Mouse (Mus musculus) activated CD4-positive, CD25-positive, alpha-beta regulatory T cell, adult 4 months (primary cell): Measurements from ENCODE around the gene 9130019O22Rik. TPM values are rescaled to one million over a fixed set of nuclear protein-coding genes. Genes with fewer than 3 reads are reported as not detected.
"Not testable (repeated sequence)": the region's sequence is repeated elsewhere in the genome, so short reads cannot be mapped to it uniquely, and the experiment has no call there.

Experiments
- ATAC-seq: one replicate; pipeline ENCODE4 v1.8.0; 2017
- polyA plus RNA-seq, 2 experiments: library from polyadenylated mRNA; unstranded; fragments of 100-300 nt; shearing (Covaris generic); gene quantifications; one replicate each; pipeline ENCODE4 v1.2.1; 2017

The 9130019O22Rik gene
- polyA plus RNA-seq, 2 experiments from 2014 or later = 7.4 to 8.9 TPM

DNA sequence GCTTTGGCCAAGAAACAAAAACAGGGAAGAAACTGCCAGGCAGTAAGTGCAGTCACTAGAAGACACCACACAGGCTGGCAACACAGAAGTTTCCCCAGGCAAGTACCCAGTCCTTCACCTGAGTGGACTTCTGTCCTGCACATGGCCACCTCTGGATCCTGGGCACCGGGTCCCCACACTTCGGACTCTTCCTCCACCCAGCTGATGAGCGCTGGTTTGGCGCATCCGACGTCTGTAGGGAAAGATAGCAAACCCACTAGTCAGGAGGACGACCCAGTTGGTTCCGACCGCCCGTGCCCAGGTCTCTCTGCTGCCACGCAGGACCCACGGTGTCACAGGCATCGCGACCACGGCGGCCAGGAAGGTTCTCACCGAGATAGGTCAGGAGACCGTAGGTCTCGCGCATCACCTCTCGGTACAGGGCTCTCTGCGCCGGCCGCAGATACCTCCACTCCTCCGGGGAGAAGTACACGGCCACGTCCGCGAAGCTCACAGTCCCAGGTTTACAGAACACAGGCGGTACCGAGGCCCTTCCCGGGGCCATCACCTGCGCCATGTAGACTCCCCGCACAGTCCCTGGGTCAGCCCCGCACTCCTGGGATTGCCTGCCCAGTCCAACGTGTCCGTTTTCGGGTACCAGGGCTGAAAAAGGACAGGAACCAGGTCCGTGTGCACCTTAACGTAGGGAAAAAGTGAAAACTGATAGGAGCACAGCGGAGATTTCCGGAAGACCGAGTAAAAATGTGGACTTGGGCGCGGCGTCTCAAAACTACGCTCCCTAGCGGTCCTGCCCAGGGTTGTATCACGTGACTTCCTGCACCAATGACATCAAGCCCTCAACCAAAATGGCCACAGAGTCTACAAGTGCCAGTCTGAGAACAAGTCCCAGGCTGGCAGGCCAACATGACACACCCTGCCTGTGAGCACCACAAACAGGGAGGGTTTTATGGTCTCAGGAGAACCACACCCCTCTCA is 11.4 kb downstream of the 9130019O22Rik start, which contains the start of gene Zfp747:
TSS of gene Zfp747 (minus strand) at position 780 of the 975 bp plus-strand sequence.
- ATAC-seq = peak; percentile 98

DNA sequence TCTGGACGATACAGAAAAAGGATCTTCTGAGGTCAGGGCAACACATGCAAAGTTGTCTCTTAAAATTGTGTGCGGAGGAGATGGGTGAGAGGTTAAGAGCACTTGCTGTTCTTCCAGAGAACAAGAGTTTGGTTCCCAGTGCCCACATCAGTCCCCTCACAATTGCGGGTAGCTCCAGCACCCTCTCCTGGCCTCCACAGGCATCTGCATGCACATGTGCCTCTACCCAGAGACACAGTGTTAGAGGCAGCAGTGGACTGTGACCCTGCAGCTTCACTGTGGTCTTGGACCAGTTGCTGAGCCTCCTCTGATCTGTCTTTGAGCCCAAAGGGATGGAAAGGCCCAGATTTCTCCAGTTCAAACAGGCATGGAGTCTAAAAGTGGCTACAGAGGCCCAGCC is 15.1 kb downstream of the 9130019O22Rik start:
- ATAC-seq = not testable (repeated sequence)

DNA sequence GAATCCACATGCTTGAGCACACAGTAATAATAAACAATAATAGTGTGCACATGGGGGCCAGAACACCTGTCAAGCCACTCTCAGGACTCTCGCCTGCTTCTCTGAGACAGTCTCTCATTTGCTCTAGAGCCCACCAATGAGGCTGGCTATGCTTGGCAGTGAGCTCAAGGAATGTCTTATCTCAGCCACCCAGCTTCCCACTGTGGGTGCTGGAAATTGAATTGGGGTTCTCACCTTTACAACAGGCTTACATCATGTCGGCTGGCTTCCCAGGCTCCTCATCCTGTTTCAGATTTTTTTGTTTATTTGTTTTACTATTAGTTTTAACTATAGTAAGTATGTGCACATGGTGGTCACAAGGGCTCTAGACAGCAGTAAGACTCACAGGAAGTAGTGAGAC is 15.8 kb downstream of the 9130019O22Rik start:
- ATAC-seq = no peak

DNA sequence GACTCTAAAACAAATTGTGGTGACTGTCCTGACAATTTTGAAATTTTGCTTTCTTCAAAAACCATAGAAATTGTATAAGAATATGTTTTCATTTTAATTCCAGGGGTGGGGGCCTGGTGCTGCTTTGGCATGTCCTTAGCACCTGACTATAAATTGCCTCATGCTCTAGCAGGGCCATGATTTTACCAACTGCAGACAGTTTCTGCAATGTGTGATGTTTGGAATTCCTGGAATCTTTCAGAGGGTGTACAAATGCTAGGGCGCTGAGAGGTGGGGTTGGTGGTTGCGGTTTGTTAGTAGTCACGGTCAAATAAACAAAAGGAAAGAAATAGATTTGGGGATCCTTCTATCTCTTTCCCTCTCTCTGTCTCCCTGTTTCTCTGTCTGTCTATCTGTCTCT is 20.7 kb downstream of the 9130019O22Rik start:
- no peak for ATAC-seq

DNA sequence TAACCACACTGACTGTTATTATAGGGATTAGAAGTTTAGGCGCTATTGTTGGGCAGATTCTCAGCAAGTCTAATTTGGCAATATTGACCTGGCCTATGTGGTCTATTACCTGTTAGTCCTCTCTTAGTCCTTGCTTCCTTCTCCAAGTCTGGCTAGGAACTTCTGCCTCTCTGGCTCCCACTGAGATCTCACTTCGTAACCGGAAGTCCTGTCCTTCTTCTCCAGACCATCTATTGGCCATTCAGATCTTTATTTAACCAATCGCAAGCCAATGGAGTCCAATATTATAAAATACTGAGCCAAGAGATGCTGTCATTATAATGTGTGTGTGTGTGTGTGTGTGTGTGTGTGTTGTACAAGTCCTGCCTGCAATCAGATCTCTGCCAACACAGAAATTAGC is 22.8 kb downstream of the 9130019O22Rik start:
- ATAC-seq = no peak

DNA sequence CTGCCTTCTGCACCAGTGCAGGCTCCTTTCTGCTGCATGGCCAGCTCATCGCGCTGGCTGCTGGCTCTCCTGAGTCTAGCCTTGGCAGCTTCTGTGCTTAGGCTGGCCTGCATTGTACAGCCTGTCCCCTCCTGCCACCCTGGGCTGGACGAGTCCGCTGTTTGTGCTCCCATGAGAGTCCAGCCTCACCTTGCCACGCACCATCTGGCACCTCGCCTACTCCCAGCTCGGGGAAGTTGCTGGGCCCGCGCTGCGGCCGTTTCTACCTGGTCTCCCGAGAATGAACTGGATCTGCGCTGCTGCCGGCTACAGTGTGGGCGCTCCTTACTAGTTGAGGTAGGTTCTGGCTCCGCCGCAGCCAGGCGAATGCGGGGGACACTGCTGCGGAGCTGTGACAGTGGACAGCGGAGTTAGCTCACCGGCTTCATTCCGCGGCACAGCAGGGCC is 23.5 kb downstream of the 9130019O22Rik start:
- ATAC-seq = no peak

DNA sequence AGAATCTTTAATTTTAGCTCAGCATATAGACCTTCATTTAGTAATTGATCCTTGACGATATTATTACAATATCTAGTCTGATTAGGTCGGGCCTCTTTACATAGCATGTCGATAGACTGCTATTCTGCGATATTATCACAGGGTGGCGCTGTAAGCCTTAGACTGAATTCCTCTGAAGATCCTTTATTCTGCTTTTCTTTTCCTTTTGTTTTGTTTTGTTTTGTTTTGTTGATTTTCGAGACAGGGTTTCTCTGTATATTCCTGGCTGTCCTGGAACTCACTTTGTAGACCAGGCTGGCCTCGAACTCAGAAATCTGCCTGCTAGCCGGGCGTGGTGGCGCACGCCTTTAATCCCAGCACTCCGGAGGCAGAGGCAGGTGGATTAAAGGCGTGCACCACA is 24.5 kb downstream of the 9130019O22Rik start:
- ATAC-seq = not testable (repeated sequence)

DNA sequence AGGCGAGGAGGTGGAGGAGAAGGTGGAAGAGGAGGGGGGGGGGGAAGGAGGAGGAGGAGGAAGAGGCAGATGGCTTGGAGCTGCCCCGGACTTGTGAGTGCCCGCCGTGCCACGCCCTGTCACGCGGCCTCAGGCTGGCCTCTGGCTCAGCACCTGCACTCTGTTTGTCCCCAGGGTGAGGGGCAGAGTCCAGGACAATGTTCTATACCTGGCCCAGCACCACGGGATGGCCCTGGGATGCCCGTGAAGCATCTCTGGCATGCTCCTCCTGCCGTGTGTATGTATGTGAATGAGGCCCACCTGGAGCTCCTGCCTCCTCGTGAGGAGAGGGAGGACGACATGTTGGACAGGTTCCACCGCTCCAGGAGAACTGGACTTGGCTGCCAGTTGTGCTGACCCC is 25.5 kb downstream of the 9130019O22Rik start:
- ATAC-seq = no peak

DNA sequence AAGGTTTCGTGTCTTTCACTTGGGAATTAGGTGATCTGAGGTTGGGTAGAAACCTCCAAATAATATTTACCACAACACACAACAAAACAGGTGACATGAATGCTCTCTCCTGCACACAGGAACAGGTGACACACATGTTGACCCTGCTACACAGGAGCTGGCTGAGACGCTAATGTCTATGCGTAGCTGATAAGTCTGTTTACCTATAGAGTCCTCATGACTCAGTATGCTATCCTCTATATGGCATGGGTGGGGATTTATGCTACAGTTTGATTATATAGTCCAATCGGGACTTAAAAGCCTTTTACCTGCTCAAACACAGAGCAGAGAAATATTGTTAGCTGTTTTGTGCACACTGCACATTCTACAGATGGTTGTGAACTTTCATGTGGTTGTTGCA is 26.7 kb downstream of the 9130019O22Rik start:
- ATAC-seq = no peak

DNA sequence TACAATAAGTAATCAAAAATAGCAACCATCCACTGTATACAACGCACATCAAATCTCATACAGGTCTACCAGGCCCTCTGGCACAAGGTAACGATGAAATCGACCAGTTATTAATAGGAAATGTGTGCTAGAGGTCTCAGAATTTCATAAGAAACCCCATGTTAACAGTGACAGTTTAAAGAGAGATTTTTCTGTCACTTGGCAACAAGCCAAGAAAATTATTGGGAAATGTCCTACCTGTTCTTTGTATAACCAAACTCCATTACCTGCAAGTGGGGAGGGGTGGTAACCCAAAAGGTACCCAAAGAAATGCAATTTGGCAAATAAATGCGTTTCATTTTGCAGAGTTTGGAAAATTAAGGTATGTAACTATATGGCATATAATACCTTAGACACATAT is 28.5 kb downstream of the 9130019O22Rik start:
- ATAC-seq = no peak

DNA sequence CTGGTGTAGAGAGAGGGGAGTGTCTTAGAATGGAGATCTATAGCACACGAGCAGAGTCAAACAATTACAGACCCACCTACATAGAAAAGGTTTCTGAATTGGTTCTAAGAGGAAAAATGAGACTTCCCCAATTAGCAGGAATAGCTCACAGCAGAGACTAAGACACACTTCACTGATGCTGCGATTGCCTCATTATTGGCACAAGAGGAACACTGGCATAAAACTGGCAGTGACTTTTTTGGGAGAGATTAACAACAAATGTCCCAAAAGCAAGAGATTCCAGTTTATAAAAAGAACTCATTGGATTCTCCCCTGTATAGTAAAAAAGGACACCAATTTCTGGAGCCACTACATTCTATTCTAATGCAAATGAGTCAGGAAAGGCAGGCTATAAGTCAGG is 29.1 kb downstream of the 9130019O22Rik start:
- no peak for ATAC-seq

DNA sequence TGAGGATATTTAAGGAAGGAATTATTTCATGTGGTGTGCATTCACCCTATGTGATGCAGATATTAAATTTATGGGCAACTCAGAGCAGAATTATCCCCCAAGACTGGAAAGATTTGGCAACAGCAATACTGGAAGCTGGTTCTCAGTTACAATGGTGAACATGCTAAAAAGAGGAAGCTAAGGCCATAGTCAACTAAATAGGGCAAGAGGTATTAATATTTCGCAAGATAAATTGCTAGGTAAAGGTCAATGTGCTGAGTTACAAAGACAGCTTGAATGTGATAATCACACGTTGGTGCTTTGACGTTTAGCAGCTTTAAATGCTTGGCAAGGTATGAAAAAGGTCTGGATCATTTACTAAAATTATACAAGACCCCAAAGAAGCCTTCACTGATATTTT is 31.2 kb downstream of the 9130019O22Rik start:
- no peak for ATAC-seq

DNA sequence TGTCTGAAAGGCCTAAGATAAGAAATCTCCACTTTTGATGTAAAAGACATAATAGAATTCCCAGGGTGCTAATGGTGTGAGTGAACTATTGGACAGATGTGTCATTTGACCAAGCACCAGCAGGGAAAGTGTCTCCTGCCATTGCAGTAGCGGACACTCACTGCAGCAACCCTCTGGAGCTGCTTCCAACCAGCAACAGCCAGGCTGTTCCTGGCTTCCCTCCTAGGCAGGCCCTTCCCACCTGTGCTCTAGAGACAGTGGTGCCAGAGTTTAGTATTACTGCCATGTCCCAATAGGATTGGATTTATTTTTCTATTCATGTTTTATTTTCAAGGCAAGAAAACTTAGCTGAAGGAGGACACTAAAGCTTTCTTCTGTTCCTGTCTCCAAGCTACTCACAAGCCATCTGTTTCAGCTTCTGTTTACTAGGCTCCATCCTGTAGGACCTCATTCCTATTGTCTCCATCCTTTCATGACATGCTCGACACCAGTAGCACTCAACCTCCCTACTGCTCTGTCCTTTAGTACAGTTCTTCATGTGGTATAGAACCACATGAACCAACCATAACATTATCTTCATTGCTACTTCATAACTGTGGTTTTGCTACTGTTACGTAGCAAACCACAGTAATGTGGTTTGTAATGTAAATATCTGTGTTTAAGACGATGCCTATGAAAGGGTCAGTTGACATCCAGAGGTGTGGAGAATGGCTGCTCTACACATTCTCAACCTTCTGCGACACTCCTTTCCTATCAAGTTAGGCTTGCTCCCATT is 35.5 kb downstream of the 9130019O22Rik start:
- ATAC-seq = no peak

DNA sequence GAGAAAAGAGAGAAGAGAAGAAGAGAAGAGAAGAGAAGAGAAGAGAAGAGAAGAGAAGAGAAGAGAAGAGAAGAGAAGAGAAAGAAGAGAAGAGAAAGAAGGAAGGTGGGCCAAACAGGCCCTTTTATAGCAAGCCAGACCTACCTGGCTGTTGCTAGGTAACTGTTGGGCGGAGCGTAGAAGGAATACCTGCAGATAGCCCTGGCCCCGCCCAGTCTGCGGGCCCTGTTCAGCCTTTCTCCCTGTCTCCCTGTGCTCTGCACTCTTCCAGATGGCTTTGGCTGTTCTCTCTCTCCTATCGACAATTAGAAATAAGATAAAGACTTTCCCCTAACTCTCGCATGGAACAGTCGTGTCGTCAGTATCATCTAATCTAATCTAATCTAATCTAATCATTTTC is 40.3 kb downstream of the 9130019O22Rik start:
- ATAC-seq = no peak

DNA sequence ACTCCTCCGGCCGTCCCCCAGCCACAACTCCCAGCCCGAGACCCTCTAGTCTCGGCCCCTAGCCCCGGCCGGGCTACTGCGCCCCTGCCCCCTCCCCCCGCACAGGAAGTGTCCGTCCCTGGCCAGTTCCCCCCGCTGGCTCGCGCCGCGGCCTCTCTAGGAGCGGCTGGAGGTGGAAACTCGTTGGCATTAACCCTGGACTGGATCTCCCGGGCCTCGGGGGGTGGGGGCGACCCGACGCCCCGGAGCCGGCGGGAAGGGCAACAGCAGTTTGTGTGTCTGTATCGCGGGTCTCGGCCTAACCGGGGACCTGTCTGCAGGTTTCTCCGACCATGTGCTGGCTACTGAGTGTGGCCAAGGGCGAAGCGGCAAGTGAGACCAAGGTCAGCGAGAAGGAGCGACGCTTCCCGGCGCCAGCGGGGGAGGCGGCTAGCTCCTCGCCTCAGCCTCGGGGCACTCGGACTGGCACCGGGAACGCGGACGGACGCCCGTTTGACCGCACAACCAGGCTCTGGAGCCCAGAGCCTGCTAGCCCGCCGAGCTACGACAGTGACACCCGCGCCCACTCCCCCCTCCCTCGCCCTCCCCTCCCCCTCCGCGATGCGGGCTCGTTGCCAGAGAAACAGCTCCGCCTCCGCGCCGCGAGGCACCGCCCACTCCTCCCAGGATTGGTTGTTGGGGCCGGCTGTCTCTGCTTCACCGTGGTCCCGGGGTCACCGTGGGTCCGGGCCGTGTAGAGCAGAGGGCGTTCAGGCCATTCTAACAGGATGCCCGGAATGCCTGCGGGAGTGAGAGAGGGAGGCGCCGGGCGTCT is 41.2 kb downstream of the 9130019O22Rik start, which contains the start of gene Zfp768:
TSS of gene Zfp768 (minus strand) at position 78 of the 814 bp plus-strand sequence.
- ATAC-seq = peak; percentile 81

DNA sequence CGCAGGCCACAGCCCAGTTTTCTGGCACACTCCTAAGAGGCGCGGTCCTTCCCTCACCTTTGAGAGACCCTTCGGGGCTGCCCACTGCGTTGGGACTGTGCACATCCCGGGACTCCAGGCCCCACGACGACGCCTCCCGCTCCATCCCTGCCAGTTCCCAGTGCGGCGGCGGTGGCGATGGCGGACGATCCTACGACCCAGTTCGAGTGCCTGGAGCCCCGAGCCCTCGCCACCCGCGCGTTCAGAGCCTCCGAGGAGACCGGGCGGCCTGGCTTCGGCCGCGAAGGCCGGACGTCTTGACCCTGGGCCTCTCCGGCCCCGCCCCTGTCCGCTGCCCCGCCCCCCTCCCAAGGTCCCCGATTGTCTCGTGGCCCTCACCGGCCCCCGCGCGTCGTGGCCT is 41.9 kb downstream of the 9130019O22Rik start:
- ATAC-seq = no peak

DNA sequence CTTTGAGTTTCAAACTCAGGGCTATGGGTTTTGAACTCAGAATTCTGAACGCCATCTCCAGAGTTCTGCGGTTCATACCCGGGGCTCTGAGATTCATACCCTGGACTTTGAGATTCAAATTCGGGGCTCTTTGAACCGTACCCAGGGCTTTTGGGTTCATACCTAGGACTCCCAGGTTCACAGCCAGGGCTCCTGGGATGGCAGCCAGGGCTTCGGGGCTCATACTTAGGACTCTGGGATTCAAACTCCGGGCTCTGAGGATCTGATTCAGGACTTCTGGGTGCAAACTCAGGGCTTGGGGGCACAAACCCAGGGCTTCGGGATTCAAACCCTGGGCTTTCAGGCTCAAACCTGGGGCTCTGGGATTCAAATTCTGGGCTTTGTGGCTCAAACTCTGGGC is 42.6 kb downstream of the 9130019O22Rik start:
- no peak for ATAC-seq

DNA sequence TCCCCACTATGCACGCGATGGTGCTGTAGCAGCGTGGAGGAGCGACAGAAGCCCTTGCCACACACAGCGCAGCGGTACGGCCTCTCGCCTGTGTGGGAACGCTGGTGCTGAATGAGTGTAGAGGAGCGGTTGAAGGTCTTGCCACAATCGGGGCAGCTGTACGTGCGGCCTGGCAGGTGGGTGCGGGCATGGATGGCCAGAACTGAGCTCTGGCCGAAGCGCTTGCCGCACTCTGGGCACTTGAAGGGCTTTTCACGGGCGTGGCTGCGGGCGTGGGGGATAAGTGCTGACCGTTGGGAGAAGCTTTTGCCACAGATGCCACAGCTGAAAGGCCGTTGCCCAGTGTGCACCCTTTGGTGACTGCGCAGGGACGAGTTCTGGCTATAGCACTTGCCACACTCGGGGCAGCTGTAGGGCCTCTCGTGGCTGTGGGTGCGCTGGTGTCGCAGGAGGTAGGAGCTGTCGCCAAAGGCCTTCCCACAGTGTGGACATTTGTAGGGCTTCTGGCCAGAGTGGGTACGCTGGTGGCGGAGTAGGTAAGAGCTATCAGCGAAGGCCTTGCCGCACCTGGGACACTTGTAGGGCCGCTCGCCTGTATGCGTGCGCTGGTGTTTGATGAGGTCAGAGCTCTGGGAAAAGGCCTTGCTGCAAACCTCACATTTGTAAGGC is 43.5 kb downstream of the 9130019O22Rik start:
- no peak for ATAC-seq

DNA sequence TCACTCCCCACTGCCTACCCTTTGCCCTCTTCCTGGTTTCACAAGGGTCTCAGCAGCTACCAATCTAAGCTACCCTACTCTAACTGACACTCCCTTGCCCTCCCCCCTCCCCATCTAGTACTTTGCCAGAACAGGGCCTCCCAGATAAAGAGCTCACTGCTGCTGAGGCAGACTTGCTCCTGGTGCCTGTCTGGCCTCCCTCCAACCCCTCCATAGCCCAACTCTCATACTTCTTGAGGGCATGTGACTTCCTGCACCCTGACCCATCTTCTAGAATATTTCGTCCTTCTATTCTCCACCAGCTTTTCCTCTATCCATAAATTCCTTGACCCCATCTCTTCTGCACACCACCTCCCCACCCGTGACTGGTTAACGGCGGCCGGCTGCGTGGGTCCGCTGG is 44.1 kb downstream of the 9130019O22Rik start:
- no peak for ATAC-seq

DNA sequence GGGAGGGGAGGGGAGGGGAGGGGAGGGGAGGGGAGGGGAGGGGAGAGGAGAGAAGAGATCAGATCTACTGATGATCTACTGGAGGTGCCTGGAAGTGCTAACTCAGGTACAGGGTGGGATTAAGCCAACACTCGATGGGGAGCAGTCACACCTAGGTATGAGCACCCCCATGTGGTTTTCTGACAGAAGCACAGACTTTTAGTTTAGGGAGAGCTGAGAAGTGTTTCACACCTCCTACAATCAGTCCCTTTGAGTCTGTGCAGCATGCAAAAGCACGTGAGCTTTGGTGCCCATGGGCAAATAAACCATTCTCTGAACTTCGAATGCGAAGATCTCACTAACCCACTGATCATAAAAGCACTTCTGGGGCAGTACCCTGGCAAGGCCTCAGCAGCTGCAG is 44.6 kb downstream of the 9130019O22Rik start:
- peak; percentile 45 for ATAC-seq

DNA sequence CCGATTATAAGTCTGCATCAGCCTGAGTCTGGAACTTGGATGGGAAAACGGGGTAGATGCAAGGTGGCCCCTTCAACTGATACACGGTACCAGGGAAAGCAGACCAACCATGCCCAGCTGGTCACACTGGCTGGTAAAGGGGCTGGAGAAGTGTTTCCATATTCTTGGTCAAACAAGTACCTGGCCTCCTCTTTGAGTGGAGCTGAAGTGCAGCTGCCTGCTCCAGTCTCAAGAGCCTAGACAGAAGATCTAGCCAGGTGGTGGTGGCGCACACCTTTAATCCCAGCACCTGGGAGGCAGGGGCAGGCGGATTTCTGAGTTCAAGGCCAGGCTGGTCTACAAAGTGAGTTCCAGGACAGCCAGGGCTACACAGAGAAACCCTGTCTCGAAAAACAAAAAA is 45.1 kb downstream of the 9130019O22Rik start:
- ATAC-seq = not testable (repeated sequence)

DNA sequence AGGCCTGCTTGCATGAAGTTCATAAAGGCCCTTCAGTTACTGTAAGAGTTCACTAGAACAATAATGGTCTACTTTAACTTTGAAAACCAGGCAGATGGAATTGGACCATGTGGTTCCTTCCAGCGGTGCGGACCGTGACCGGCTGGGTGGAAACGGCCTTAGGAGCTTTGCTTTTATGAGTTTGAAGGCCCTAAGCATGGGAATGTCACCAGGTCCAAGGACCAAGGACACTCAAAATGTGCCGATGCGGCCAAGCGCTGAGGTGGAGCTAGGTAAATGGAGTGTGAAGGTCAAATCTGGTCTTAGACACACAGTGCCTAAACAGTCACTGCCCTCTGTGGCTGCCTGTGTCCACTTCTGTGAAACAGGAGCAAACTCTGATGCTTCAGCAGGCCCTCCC is 45.6 kb downstream of the 9130019O22Rik start:
- ATAC-seq = no peak
